Mouse (Mus musculus) brain, embryonic 18.5 days (tissue): ENCODE measurements around the gene Odf3l2.
A peak's percentile ranks its signal among the peaks of the same experiment; 100 is the strongest.

Source experiments
- DNase-seq: peaks from one replicate; pipeline ENCODE4 v3.0.0-alpha.2; 2012; ENCODE audit warnings: low read depth, low spot score

Odf3l2 gene

GRCm38 (mm10) chr10:79631432-79631831, 14.1 kb downstream of the Odf3l2 start:
- no peak for DNase-seq

GRCm38 (mm10) chr10:79628377-79628776, 17.2 kb downstream of the Odf3l2 start:
- no peak for DNase-seq

- no peak for DNase-seq
Observed at GRCm38 (mm10) chr10:79626156-79626555, 19.4 kb downstream of the Odf3l2 start.

GRCm38 (mm10) chr10:79625398-79625797, 20.1 kb downstream of the Odf3l2 start:
- no peak for DNase-seq

GRCm38 (mm10) chr10:79623950-79624349, 21.6 kb downstream of the Odf3l2 start:
- no peak for DNase-seq

- no peak for DNase-seq
Observed at GRCm38 (mm10) chr10:79616376-79616775, 29.2 kb downstream of the Odf3l2 start.

- no peak for DNase-seq
Observed at GRCm38 (mm10) chr10:79615860-79616259, 29.7 kb downstream of the Odf3l2 start.

GRCm38 (mm10) chr10:79614305-79614643, 31.3 kb downstream of the Odf3l2 start:
- no peak for DNase-seq

GRCm38 (mm10) chr10:79613578-79614304, 31.8 kb downstream of the Odf3l2 start, which contains the start of gene C2cd4c:
TSS of gene C2cd4c (minus strand) at chr10:79614025.
- DNase-seq = peak; percentile 73

- no peak for DNase-seq
Observed at GRCm38 (mm10) chr10:79612192-79613135, 33.1 kb downstream of the Odf3l2 start.

GRCm38 (mm10) chr10:79611296-79611695, 34.2 kb downstream of the Odf3l2 start:
- no peak for DNase-seq

GRCm38 (mm10) chr10:79609276-79609675, 36.3 kb downstream of the Odf3l2 start:
- DNase-seq = no peak

- DNase-seq = no peak
Observed at GRCm38 (mm10) chr10:79607892-79608291, 37.6 kb downstream of the Odf3l2 start.

- no peak for DNase-seq
Observed at GRCm38 (mm10) chr10:79606537-79606936, 39.0 kb downstream of the Odf3l2 start.

GRCm38 (mm10) chr10:79597936-79598230, 47.7 kb downstream of the Odf3l2 start:
- DNase-seq = no peak

- DNase-seq = no peak
Observed at GRCm38 (mm10) chr10:79597051-79597935, 48.2 kb downstream of the Odf3l2 start.

GRCm38 (mm10) chr10:79595590-79595929, 50.0 kb downstream of the Odf3l2 start:
- no peak for DNase-seq

- no peak for DNase-seq
Observed at GRCm38 (mm10) chr10:79594872-79595589, 50.5 kb downstream of the Odf3l2 start.

GRCm38 (mm10) chr10:79594111-79594510, 51.4 kb downstream of the Odf3l2 start:
- no peak for DNase-seq

GRCm38 (mm10) chr10:79590702-79591101, 54.8 kb downstream of the Odf3l2 start:
- DNase-seq = no peak
